Mouse (Mus musculus) hindbrain, embryonic 10.5 days (tissue): ENCODE measurements around the gene Mpp6. TPM values are rescaled to one million over a fixed set of nuclear protein-coding genes. Genes with fewer than 3 reads are reported as not detected.

Experiments
- DNase-seq: peaks from one replicate; pipeline ENCODE4 v3.0.0-alpha.2; 2017; ENCODE audit warnings: low spot score
- H3K27ac ChIP-seq: fragments of 300-500 bp; sonication (generic); 2 replicates; pipeline ENCODE4 v1.5.1; 2016; ENCODE audit warnings: mild to moderate bottlenecking, moderate library complexity
- H3K27me3 ChIP-seq: fragments of 300-500 bp; sonication (generic); 2 replicates; pipeline ENCODE4 v1.6.1; 2016; ENCODE audit warnings: mild to moderate bottlenecking; ENCODE audit not compliant: poor library complexity, insufficient read depth, severe bottlenecking
- H3K36me3 ChIP-seq: fragments of 300-500 bp; sonication (generic); 2 replicates; pipeline ENCODE4 v1.6.1; 2016; ENCODE audit warnings: mild to moderate bottlenecking, moderate library complexity
- H3K4me1 ChIP-seq: fragments of 300-500 bp; sonication (generic); replicated peaks from 2 replicates; pipeline ENCODE4 v1.6.1; 2016; ENCODE audit warnings: mild to moderate bottlenecking
- H3K4me3 ChIP-seq: fragments of 300-500 bp; sonication (generic); 2 replicates; pipeline ENCODE4 v1.5.1; 2016; ENCODE audit warnings: mild to moderate bottlenecking, moderate library complexity
- H3K9me3 ChIP-seq: fragments of 300-500 bp; sonication (generic); 2 replicates; pipeline ENCODE4 v1.6.1; 2016; ENCODE audit warnings: mild to moderate bottlenecking, moderate library complexity
- WGBS: fragments of 180-500 bp; shearing (Covaris S2); methylation state at CpG from one replicate; pipeline ENCODE4 v1.1.7; 2016; 5-methylcytosine and 5-hydroxymethylcytosine counted together
- polyA plus RNA-seq: library from polyadenylated mRNA; unstranded; fragments of >200 nt; fragmentation: Nextera tagmentation; extraction: Ambion mirVana; gene quantifications from 2 replicates; pipeline ENCODE4 v1.2.1, GENCODE M21; 2016

Gene Mpp6
- polyA plus RNA-seq, 1 experiment from 2014 or later: 51.3 TPM

DNA sequence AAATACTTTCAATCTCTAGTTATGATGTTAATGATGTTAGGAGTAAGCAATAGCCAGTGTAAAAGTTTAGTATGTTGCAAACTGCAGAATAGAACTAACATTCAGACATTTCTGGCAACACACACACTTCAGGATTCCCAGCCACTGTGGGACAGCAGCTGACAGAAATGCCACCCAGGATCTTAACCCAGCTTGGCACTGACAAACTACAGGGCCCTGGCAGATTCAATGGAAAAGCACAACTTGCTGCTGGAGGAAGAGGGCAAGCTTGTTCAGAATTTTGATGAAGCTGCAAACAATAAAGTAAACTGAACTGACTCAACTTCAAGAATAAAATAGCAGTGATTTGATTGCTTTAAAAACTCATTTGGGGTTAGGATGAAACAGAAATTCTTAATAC lies 59.7 kb downstream of the Mpp6 start:
- no peaks in the 10 kb centered on the region for H3K4me1 ChIP-seq
- no peak overlapping the region for H3K27ac ChIP-seq
- no peak for DNase-seq
- H3K27me3 ChIP-seq: no peaks in the 10 kb centered on the region
- 0 out of 2 replicates have a peak, but pooled peaks cover 5% of the 10 kb centered on the region for H3K9me3 ChIP-seq
- peaks cover 32% of the 10 kb centered on the region for H3K36me3 ChIP-seq
- no peak overlapping the region for H3K4me3 ChIP-seq

DNA sequence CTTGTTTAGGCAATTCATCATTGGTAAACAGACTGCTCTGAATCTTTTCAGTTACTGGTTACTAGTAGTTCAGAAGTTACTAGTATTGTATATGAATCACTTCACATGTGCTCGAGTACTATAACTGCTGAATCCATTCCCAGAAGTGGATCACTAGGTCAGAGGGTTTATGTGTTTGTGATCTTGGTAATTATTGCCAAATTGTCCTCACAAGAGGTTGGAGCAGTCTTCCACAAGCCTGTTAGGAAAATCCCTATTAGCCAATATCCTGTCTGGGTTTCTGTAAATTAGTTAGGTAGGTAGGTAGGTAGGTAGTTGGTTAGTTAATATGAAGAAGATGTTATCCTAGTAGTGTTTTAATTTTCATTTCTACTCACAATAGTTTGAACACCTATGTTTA lies 65.7 kb downstream of the Mpp6 start:
- DNase-seq: no peak
- peaks cover 22% of the 10 kb centered on the region for H3K36me3 ChIP-seq
- WGBS: 95% methylated on average over 1 of the region's 1 CpGs

DNA sequence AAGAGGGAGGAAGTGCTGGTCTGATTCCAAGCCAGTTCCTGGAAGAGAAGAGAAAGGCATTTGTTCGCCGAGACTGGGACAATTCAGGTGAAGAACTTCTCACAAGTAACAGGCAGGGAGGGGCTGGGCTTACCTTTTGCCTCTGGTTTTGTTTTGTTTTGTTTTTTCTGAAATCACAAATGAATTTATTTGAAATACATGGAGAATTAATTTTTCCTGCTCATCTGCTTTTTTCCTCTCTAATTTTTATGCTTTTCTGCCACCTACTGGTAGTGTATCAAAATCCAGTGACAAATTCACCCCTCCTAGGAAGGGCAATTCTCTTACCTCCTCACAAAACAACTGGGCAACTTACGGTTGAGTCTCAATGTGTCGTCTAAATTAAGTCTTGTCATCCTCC lies 70.1 kb downstream of the Mpp6 start:
- Histone ChIP-seq H3K36me3 (peaks cover 34% of the 10 kb centered on the region), H3K4me1 (no peaks in the 10 kb centered on the region), H3K9me3 (no peaks in the 10 kb centered on the region), H3K27ac (no peak overlapping the region), H3K4me3 (no peak overlapping the region), H3K27me3 (no peaks in the 10 kb centered on the region)
- no peak for DNase-seq
- 87% methylated on average over 4 of the region's 4 CpGs for WGBS

More for the DNA sequence above, 65.7 kb downstream of the Mpp6 start:
- H3K27me3 ChIP-seq: no peaks in the 10 kb centered on the region
- H3K27ac ChIP-seq: no peak overlapping the region
- H3K9me3 ChIP-seq: 0 out of 2 replicates have a peak, but pooled peaks cover 5% of the 10 kb centered on the region
- H3K4me1 ChIP-seq: no peaks in the 10 kb centered on the region
- no peak overlapping the region for H3K4me3 ChIP-seq

DNA sequence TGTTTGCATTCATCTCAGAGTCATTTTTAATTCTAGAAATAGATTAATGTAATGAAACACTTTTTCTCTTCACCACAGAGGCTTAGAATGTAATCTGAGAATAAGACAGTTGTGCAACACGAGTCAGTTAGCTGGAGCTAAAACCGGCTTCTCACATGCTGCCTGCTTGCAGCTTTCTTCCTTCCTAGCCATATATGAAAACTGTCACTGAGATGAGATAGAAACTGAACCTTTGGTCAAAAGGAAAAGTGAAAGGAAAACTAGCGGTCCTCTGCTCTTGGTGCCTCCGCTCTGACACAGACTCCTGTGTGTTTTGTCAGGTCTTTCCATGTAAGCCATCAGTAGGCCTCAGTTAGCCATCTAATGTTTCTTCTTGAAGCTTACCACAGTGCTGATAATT lies 77.9 kb downstream of the Mpp6 start:
- Histone ChIP-seq H3K4me1 (no peaks in the 10 kb centered on the region), H3K27me3 (no peaks in the 10 kb centered on the region), H3K27ac (no peak overlapping the region), H3K4me3 (no peak overlapping the region), H3K36me3 (peaks cover 45% of the 10 kb centered on the region), H3K9me3 (no peaks in the 10 kb centered on the region)
- 90% methylated on average over 4 of the region's 4 CpGs for WGBS
- no peak for DNase-seq

DNA sequence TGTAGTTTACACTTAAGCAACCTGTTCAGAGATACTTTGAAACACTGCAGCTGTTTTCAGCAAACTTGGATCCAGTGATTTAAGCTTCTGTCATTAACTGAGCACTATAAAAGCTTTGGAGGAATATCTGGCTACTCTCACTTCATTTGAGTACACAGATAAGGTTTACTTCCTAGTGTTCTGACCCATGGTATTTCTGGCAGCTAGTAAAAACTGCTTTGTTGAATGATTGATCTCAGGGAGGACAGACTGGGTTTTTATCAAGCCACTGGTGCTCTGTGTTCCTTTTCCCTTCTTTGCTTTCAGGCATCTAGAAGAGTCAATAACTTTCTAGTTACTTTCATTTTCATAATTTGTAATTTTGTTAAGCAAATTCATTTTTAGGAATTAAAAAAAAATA lies 79.3 kb downstream of the Mpp6 start:
- H3K4me1 ChIP-seq: no peaks in the 10 kb centered on the region
- no peak overlapping the region for H3K4me3 ChIP-seq
- no peaks in the 10 kb centered on the region for H3K27me3 ChIP-seq
- peaks cover 40% of the 10 kb centered on the region for H3K36me3 ChIP-seq
- H3K9me3 ChIP-seq: no peaks in the 10 kb centered on the region
- H3K27ac ChIP-seq: no peak overlapping the region
- no peak for DNase-seq

DNA sequence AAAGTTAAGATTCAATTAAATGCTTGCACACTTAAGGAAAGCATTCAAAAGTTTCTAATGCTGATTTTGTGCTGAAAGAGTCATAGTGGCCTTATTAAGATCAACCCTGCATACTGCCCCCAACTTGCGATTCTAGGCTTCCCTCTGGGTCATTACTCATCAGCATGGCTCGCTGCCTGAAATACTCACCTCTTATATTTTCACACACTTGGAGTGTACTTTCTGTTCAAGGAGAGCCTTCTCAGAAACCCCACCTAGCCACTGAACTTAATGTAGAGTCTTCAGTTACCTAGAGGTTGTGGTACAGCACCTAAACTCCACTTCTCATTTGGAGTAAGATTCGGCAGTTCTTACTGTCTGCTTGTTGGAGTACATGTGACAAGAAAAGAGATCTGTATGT lies 81.6 kb downstream of the Mpp6 start:
- DNase-seq: no peak
- 91% methylated on average over 3 of the region's 3 CpGs for WGBS
- Histone ChIP-seq H3K36me3 (peaks cover 35% of the 10 kb centered on the region), H3K9me3 (no peaks in the 10 kb centered on the region), H3K4me1 (no peaks in the 10 kb centered on the region), H3K27me3 (no peaks in the 10 kb centered on the region), H3K27ac (no peak overlapping the region), H3K4me3 (no peak overlapping the region)

DNA sequence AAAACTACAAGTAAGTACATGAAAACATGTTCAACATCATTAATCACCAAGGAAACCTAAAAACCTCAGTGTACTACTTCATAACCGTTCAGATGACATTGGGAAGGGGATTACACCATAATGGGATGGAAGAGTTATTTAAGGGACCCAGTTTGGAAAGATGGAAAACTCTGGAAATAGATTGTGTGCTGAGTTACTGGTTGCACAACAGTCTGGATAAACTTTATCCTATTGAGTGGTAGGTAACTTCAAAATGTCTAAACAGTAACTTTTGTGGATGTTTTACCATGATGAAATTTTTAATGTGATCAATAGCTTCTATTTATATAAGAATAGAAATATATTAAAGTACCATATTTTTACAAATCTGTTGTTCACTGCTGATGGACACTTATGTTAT lies 82.1 kb downstream of the Mpp6 start:
- H3K27ac ChIP-seq: no peak overlapping the region
- DNase-seq: no peak
- H3K27me3 ChIP-seq: no peaks in the 10 kb centered on the region
- no peak overlapping the region for H3K4me3 ChIP-seq
- no peaks in the 10 kb centered on the region for H3K4me1 ChIP-seq
- 88% methylated on average over 1 of the region's 1 CpGs for WGBS
- peaks cover 37% of the 10 kb centered on the region for H3K36me3 ChIP-seq
- H3K9me3 ChIP-seq: no peaks in the 10 kb centered on the region

DNA sequence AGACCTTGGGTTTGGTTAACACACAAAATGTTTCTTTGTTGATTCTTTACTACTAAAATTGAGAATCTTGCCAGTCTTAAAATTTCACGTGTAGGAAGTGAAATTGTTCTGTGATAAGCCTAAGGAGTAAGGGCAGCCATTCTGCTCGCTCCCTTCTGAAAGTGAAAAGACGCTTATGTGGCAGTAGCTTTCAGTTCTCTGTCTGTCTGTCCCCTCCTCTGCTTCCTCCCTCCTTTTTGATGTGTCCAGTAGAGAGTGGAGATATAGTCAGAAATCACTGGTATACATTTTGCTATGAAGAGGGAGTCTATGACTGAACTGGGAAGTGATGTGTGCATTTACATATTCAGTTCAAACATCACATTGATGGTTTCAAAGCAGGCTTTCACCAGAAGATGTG lies 82.8 kb downstream of the Mpp6 start:
- DNase-seq: no peak
- no peaks in the 10 kb centered on the region for H3K9me3 ChIP-seq
- H3K4me3 ChIP-seq: no peak overlapping the region
- peaks cover 43% of the 10 kb centered on the region for H3K36me3 ChIP-seq
- no peak overlapping the region for H3K27ac ChIP-seq
- H3K27me3 ChIP-seq: no peaks in the 10 kb centered on the region
- WGBS: 89% methylated on average over 3 of the region's 3 CpGs
- no peaks in the 10 kb centered on the region for H3K4me1 ChIP-seq

DNA sequence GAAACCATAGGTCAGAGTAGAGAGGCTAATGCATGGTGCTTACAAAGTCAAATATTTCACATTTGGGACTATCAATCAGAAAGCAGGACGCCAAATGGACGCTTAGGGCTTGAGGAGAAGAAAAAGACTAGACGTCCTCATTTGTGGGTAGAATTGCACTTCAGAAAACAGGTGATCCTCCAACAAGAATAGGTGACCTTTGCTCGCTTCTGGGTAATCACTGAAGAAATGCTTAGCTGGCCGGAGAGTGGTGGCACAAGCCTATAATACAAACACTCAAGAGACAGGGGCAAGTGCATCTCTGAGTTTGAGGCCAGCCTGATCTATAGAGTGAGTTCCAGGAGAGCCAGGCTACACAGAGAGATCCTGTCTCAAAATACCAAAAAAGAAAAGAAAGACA lies 83.8 kb downstream of the Mpp6 start:
- no peak overlapping the region for H3K4me3 ChIP-seq
- no peaks in the 10 kb centered on the region for H3K9me3 ChIP-seq
- H3K36me3 ChIP-seq: peaks cover 48% of the 10 kb centered on the region
- no peak for DNase-seq
- no peaks in the 10 kb centered on the region for H3K4me1 ChIP-seq
- no peaks in the 10 kb centered on the region for H3K27me3 ChIP-seq
- no peak overlapping the region for H3K27ac ChIP-seq
- 90% methylated on average over 5 of the region's 5 CpGs for WGBS

DNA sequence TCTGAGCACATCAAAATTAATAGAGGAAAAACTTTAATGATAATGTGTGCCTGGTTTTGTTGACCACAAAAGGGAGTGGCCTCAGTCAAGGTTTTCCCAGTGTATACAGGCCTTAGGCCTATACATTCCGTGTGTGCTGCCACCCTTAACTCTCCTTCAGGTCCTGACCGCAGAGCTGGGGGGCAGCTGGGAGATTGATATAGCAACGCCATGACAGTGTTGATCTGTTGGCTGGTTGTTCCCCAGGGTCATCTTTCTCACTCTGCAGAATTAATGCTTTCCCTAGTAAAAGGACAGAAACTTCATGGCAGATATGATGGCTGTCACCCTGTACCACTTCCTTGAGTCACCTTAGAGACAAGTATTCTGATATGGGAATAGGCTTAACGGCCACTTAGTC lies 94.3 kb downstream of the Mpp6 start:
- H3K27me3 ChIP-seq: no peaks in the 10 kb centered on the region

DNA sequence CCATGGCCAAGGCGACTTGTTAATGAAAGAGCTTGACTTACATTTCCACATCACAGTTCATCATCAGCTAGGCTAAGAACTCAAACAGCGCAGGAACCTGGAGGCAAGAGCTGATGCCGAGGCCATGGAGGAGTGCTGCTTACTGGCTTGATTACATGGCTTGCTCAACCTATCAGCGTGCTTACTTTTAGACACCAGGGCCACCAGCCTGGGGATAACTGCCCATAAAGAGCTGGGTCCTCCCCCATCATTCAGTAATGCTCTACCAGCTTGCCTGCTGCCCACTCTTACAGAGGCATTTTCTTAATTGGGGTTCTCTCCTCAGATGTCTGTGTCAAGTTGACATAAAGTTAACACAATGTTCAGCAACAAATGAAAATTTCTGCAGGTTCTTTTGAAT lies 95.1 kb downstream of the Mpp6 start:
- WGBS: 91% methylated on average over 4 of the region's 4 CpGs
- H3K9me3 ChIP-seq: no peaks in the 10 kb centered on the region
- H3K36me3 ChIP-seq: peaks cover 2% of the 10 kb centered on the region; the same call in 1 of the 2 replicates
- DNase-seq: no peak
- H3K27ac ChIP-seq: no peak overlapping the region
- no peaks in the 10 kb centered on the region for H3K27me3 ChIP-seq
- H3K4me1 ChIP-seq: no peaks in the 10 kb centered on the region
- no peak overlapping the region for H3K4me3 ChIP-seq

More for the DNA sequence above, 94.3 kb downstream of the Mpp6 start:
- no peak for DNase-seq
- Histone ChIP-seq H3K9me3 (no peaks in the 10 kb centered on the region), H3K4me3 (no peak overlapping the region), H3K36me3 (peaks cover 2% of the 10 kb centered on the region; the same call in 1 of the 2 replicates), H3K4me1 (no peaks in the 10 kb centered on the region), H3K27ac (no peak overlapping the region)
- WGBS: 89% methylated on average over 4 of the region's 4 CpGs

DNA sequence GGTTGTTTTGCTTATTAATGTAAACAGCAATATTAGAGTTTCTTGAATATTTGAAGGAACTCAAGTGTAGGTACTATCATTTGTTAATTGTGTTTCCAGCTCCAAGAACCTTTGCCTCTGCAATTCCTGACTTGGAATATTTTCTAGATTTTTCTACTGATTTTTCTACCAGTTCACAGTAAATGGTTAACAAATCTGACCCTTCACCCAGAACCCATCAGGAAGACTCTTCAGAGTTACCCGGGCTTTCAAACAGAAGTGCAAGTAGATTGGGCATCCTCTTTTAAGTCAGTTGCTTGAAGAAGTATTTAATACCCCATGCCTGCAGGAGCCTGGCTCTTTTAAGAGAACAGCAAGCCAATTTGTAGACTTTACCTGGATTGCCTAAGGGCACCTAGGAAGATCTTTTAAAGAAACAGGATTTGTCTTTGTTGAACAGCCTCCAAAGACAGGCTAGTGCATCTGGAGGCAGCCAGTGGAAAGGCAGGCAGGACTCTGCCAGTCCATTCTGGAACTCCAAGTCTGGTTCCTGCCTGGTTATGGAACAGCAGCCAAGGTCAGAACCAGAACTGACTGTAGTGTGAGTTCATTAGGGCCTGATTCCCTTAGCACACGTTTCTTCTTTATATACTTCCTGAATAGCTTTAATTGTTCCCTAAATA lies 104.8 kb downstream of the Mpp6 start:
- WGBS: 76% methylated on average over 2 of the region's 2 CpGs
- no peak for DNase-seq

DNA sequence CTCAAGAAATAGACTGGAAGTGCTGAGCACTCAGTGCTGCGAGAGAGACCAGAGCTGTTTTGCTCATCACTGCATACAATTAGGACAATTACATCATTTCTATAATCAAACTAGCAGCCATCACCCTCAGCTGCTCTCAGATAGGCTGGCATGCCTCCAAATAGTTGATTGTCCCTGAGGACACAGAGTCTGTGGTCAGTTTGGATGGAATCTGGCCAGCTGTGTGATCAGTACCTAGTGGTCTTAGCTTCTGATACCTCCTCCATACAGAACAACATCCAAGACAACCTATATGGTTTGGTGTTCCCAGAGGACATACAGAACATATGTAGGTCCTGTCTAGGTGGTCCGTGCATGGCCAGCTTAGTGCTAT lies 105.3 kb downstream of the Mpp6 start:
- H3K4me3 ChIP-seq: no peak overlapping the region
- 90% methylated on average over 2 of the region's 2 CpGs for WGBS
- no peak overlapping the region for H3K27ac ChIP-seq
- H3K9me3 ChIP-seq: no peaks in the 10 kb centered on the region
- no peaks in the 10 kb centered on the region for H3K27me3 ChIP-seq
- DNase-seq: no peak
- no peaks in the 10 kb centered on the region for H3K36me3 ChIP-seq
- no peaks in the 10 kb centered on the region for H3K4me1 ChIP-seq

More for the DNA sequence above, 104.8 kb downstream of the Mpp6 start:
- H3K4me3 ChIP-seq: no peak overlapping the region
- H3K36me3 ChIP-seq: no peaks in the 10 kb centered on the region
- no peaks in the 10 kb centered on the region for H3K4me1 ChIP-seq
- H3K27me3 ChIP-seq: no peaks in the 10 kb centered on the region
- H3K27ac ChIP-seq: no peak overlapping the region
- H3K9me3 ChIP-seq: no peaks in the 10 kb centered on the region

DNA sequence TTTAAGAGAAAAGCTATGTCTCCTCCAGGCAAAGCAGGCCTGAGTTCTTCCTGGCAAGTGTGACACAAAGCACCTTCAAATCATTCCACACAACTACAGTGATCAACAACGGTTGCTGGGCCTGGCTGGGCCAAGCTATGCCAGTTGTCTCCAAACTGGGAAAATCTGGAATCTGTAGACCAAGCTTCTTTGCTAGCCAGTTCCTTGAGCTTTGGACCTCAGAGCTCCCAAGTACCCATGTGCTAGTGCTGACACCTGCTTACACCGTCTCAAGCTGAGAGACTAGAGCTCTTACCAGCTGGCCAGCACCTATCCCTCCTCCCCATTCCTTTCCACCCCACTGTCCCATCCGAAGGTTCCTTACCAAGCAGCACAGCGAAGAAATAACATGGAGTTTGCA lies 105.9 kb downstream of the Mpp6 start:
- H3K9me3 ChIP-seq: no peaks in the 10 kb centered on the region
- no peaks in the 10 kb centered on the region for H3K4me1 ChIP-seq
- WGBS: 90% methylated on average over 4 of the region's 4 CpGs
- no peaks in the 10 kb centered on the region for H3K27me3 ChIP-seq
- DNase-seq: no peak
- H3K27ac ChIP-seq: no peak overlapping the region
- no peaks in the 10 kb centered on the region for H3K36me3 ChIP-seq
- no peak overlapping the region for H3K4me3 ChIP-seq
